ENCODE assay signal across 11 mouse cellular contexts in genomic region chr4:43294001-43294400, GRCm38 (mm10). TPM values are rescaled to one million over a fixed set of nuclear protein-coding genes. Genes with fewer than 3 reads are reported as not detected.
DNase-seq lines count a peak whose midpoint lies in the region; ATAC-seq and TF ChIP-seq lines count a peak whose summit lies in the region.
"Had no signal": no experiment of that assay in that cellular context is flagged by ENCODE, and none has a peak within 500 bp of the region (broad histone marks: within the 10 kb centered on the region; RNA-seq: fewer than 3 reads in every experiment).

No protein-coding gene starts in this region.

- H3K27me3 ChIP-seq in kidney, postnatal 0 days (ENCODE audit: insufficient read depth, low read length), result no peaks in the 10 kb centered on the region
- H3K27me3 ChIP-seq in CH12.LX (replicated peaks), result no peaks in the 10 kb centered on the region
- no peaks in the 10 kb centered on the region for H3K27me3 ChIP-seq in G1E (ENCODE audit: insufficient read depth, low read length)

- no peak for TF ChIP-seq POLR2A in CH12.LX (IDR thresholded peaks at IDR 0.05; ENCODE audit: low read depth, low read length)

- H3K4me1 ChIP-seq in kidney, postnatal 0 days (replicated peaks; ENCODE audit: insufficient read depth, low read length), result no peaks in the 10 kb centered on the region
- H3K4me1 ChIP-seq in CH12.LX (ENCODE audit: control insufficient read depth in 1 of 2, insufficient read depth in 2 of 2) (no peaks in the 10 kb centered on the region; a peak in 1 of 4 replicates), G1E (ENCODE audit: insufficient read depth, low read depth, low read length) (no peaks in the 10 kb centered on the region)

- TF ChIP-seq CTCF in kidney, postnatal 0 days (IDR thresholded peaks at IDR 0.05; ENCODE audit: low read depth), result peak; percentile 48
- peak in 1 of 2 experiments; percentile 52; a peak in 2 of 4 replicates for TF ChIP-seq CTCF in CH12.LX (conservative IDR thresholded peaks at IDR 0.05 in 1 of 2, IDR thresholded peaks at IDR 0.05 in 1 of 2; ENCODE audit: low read depth in 2 of 2, low read length in 2 of 2)
- TF ChIP-seq CTCF in G1E (IDR thresholded peaks at IDR 0.05; ENCODE audit: low read depth, low read length), result peak; percentile 10; the same call in 1 of the 2 replicates

- no peak overlapping the region for H3K4me3 ChIP-seq in kidney, postnatal 0 days (replicated peaks; ENCODE audit: low read depth, low read length)
- no peak overlapping the region for H3K4me3 ChIP-seq in CH12.LX (replicated peaks in 1 of 3; ENCODE audit: low read depth in 2 of 3, low read length in 2 of 3, poor library complexity in 1 of 3)
- no peak overlapping the region for H3K4me3 ChIP-seq in G1E (ENCODE audit: low read depth, low read length)
- H3K4me3 ChIP-seq: forebrain, embryonic 10.5 days had no signal

- no peak for TF ChIP-seq RAD21 in CH12.LX (IDR thresholded peaks at IDR 0.05; ENCODE audit: low read depth, low read length)

- H3K79me2 ChIP-seq in CH12.LX (replicated peaks; ENCODE audit: control insufficient read depth, extremely low read depth, insufficient read depth, poor library complexity, severe bottlenecking), result no peaks in the 10 kb centered on the region

- 25% methylated on average over 6 of the region's 6 CpGs for WGBS in kidney, postnatal 0 days

- peak; percentile 38 for DNase-seq in kidney, postnatal 0 days (ENCODE audit: low spot score)
- no peak for DNase-seq in kidney, adult 8-10 months
- peak; percentile 2 for DNase-seq in CH12.LX (ENCODE audit: extremely low read depth)
- DNase-seq in G1E (ENCODE audit: low spot score), result no peak
- DNase-seq in induced T-regulatory cell, adult 2 months (ENCODE audit: low read depth), result peak; percentile 14
- no peak for DNase-seq in frontal cortex, adult 2 months (ENCODE audit: extremely low spot score in 1 of 2, low spot score in 1 of 2)
- no peak for DNase-seq in cerebellum, postnatal 36 days
- no peak for DNase-seq in left cerebral cortex, postnatal 10 days (ENCODE audit: extremely low spot score in 1 of 2, low spot score in 2 of 2)
- DNase-seq: adrenal gland, postnatal 25 days; kidney, adult 11 months had no signal

- in situ Hi-C loops in CH12.LX (cut with MboI; ENCODE audit: low pct_ligation_motif_present, low pct_unique_long_range_greater_than_20kb, low sequenced_read_pairs), result no loop called here

- no peak overlapping the region for H3K4me2 ChIP-seq in kidney, postnatal 0 days (ENCODE audit: low read length)
- H3K4me2 ChIP-seq in CH12.LX (ENCODE audit: insufficient read depth, low read depth, poor library complexity, severe bottlenecking), result no peak overlapping the region

- dilution Hi-C loops in CH12.LX (cut with MboI; ENCODE audit: extremely low pct_ligation_motif_present, extremely low pct_unique_long_range_greater_than_20kb, low sequenced_read_pairs), result no loop called here

- no peak; the same call in 1 of the 2 replicates for ATAC-seq in kidney, postnatal 0 days (replicated peaks; ENCODE audit: low FRiP score, low read depth)
- no peak for ATAC-seq in G1E (ENCODE audit: extremely low read depth, insufficient number of reproducible peaks, low FRiP score, poor library complexity, severe bottlenecking)

- no peak for TF ChIP-seq EP300 in CH12.LX (IDR thresholded peaks at IDR 0.05; ENCODE audit: low read length)

- H3K9ac ChIP-seq in kidney, postnatal 0 days (ENCODE audit: low read depth, low read length), result no peak overlapping the region
- H3K9ac ChIP-seq in CH12.LX (ENCODE audit: insufficient read depth, low read depth), result no peak overlapping the region

- no peaks in the 10 kb centered on the region for H3K36me3 ChIP-seq in kidney, postnatal 0 days (ENCODE audit: insufficient read depth, low read length)
- H3K36me3 ChIP-seq in CH12.LX (replicated peaks in 1 of 2; ENCODE audit: control insufficient read depth in 1 of 2, insufficient read depth in 1 of 2, low read length in 1 of 2) (no peaks in the 10 kb centered on the region), G1E (replicated peaks) (no peaks in the 10 kb centered on the region)
- H3K36me3 ChIP-seq: forebrain, embryonic 10.5 days had no signal

- H3K9me3 ChIP-seq in kidney, postnatal 0 days (replicated peaks; ENCODE audit: low read length), result no peaks in the 10 kb centered on the region
- H3K9me3 ChIP-seq in CH12.LX (replicated peaks; ENCODE audit: low read length) (no peaks in the 10 kb centered on the region), G1E (replicated peaks) (no peaks in the 10 kb centered on the region)
- H3K9me3 ChIP-seq: forebrain, embryonic 10.5 days had no signal

- H3K27ac ChIP-seq in kidney, postnatal 0 days, result no peak overlapping the region
- no peak overlapping the region for H3K27ac ChIP-seq in CH12.LX (ENCODE audit: insufficient read depth, low read depth)
- H3K27ac ChIP-seq: forebrain, embryonic 10.5 days had no signal

- intact Hi-C loops in left cerebral cortex, postnatal 10 days (cut with DNase I), result no loop called here

TF ChIP-seq in CH12.LX, 34 proteins besides CTCF, POLR2A, EP300 and RAD21:
- TF ChIP-seq CHD1 (IDR thresholded peaks at IDR 0.05; ENCODE audit: low read depth, low read length) (no peak), MXI1 (IDR thresholded peaks at IDR 0.05; ENCODE audit: low read depth, low read length) (no peak), MAX (IDR thresholded peaks at IDR 0.05; ENCODE audit: low read length) (no peak), HCFC1 (IDR thresholded peaks at IDR 0.05; ENCODE audit: low read depth, low read length) (no peak), SMC3 (IDR thresholded peaks at IDR 0.05; ENCODE audit: low read depth, low read length) (no peak), E2F4 (IDR thresholded peaks at IDR 0.05; ENCODE audit: insufficient replicate concordance, low read depth, low read length) (no peak), USF1 (IDR thresholded peaks at IDR 0.05; ENCODE audit: low read depth, low read length) (no peak), BHLHE40 (IDR thresholded peaks at IDR 0.05; ENCODE audit: low read depth, low read length) (no peak), KAT2A (IDR thresholded peaks at IDR 0.05; ENCODE audit: insufficient replicate concordance, low read length) (no peak), NRF1 (IDR thresholded peaks at IDR 0.05; ENCODE audit: low read depth, low read length) (no peak), TBP (conservative IDR thresholded peaks at IDR 0.05; ENCODE audit: low read depth, low read length) (no peak)

RNA-seq across cellular contexts. Expression of gene Atp8b5, which starts 27.0 kb away (rescaled TPM):
- 0.37 and 0.51 TPM in 2 replicates for polyA plus RNA-seq in kidney, postnatal 0 days (2015; fragmentation: Nextera tagmentation; extraction: Ambion mirVana)
- 0.13 and 0.25 TPM in 2 replicates for total RNA-seq in CH12.LX (2012; rRNA removed)
- 0.34 and 0.54 TPM in 2 replicates for total RNA-seq in CH12.LX (2014; rRNA removed)
- 0.90 and 1.3 TPM in 2 replicates for polyA plus RNA-seq in CH12.LX (2012; ENCODE audit: insufficient read length, low read depth)
- total RNA-seq in G1E (2014; fragmentation: Nextera tagmentation), result 5.3 and 9.4 TPM in 2 replicates
- total RNA-seq in G1E (2017), result 2.6 and 3.5 TPM in 2 replicates
- polyA plus RNA-seq in G1E (2012), result 0.23 and 0.24 TPM in 2 replicates
- polyA plus RNA-seq in frontal cortex, adult 2 months (2012; rRNA removed), result 0.68 and 0.82 TPM in 2 replicates
- under 1 TPM; 0.15 to 0.34 TPM for total RNA-seq in left cerebral cortex, postnatal 10 days (2021)

Comparison
In these comparisons a context has a peak if more than half of its experiments do, and no peak if none do; other contexts are left out.
1. DNase-seq: peak in kidney, postnatal 0 days (single experiment), CH12.LX (single experiment) and induced T-regulatory cell, adult 2 months (single experiment); none in kidney, adult 8-10 months (0 of 2), G1E (single experiment), frontal cortex, adult 2 months (0 of 2), cerebellum, postnatal 36 days (0 of 2) and left cerebral cortex, postnatal 10 days (0 of 2).